Comparison of ENCODE assay signal across 8 mouse cellular contexts in genomic region chr3:116333229-116333628, GRCm38 (mm10).
DNase-seq lines count a peak whose midpoint lies in the region; ATAC-seq and TF ChIP-seq lines count a peak whose summit lies in the region.

No protein-coding gene starts in this region.

- peaks cover 3% of the 10 kb centered on the region; the same call in 1 of the 2 replicates for H3K36me3 ChIP-seq in liver, embryonic 12.5 days

- no peak for TF ChIP-seq POLR2A in embryonic fibroblast, embryonic 13.5 days (IDR thresholded peaks at IDR 0.05; ENCODE audit: low read depth, low read length)

- no peaks in the 10 kb centered on the region for H3K4me1 ChIP-seq in liver, embryonic 12.5 days
- H3K4me1 ChIP-seq in embryonic fibroblast, embryonic 13.5 days (ENCODE audit: control insufficient read depth, insufficient read depth, low read length) = no peaks in the 10 kb centered on the region

- no peak overlapping the region for H3K4me2 ChIP-seq in liver, embryonic 12.5 days

- no peak for ATAC-seq in liver, embryonic 12.5 days

- peak; percentile 26 to 37 for DNase-seq in cerebellum, postnatal 36 days
- DNase-seq in cerebellum, adult 9-11 months = no peak
- peak; percentile 69 for DNase-seq in liver
- DNase-seq in NIH3T3 (ENCODE audit: low read depth) = peak; percentile 84
- DNase-seq in retina, embryonic 14.5 days (ENCODE audit: low spot score) = peak; percentile 73
- no peak for DNase-seq in layer of hippocampus, adult 18-20 months (ENCODE audit: low spot score in 2 of 2)

- H3K9ac ChIP-seq in liver, embryonic 12.5 days = no peak overlapping the region

- 9% methylated on average over 7 of the region's 7 CpGs for WGBS in liver, embryonic 12.5 days (ENCODE audit: insufficient replicate concordance)

- H3K4me3 ChIP-seq in liver, embryonic 12.5 days = no peak overlapping the region
- no peak overlapping the region for H3K4me3 ChIP-seq in embryonic fibroblast, embryonic 13.5 days (ENCODE audit: insufficient read depth, low read length)

- peak; percentile 62; the same call in 1 of the 2 replicates for TF ChIP-seq CTCF in embryonic fibroblast, embryonic 13.5 days (IDR thresholded peaks at IDR 0.05; ENCODE audit: borderline replicate concordance, insufficient read depth, low read length)

- no peaks in the 10 kb centered on the region for H3K9me3 ChIP-seq in liver, embryonic 12.5 days (replicated peaks)

- no peaks in the 10 kb centered on the region for H3K27me3 ChIP-seq in liver, embryonic 12.5 days (replicated peaks)

- H3K27ac ChIP-seq in liver, embryonic 12.5 days = no peak overlapping the region
- H3K27ac ChIP-seq in embryonic fibroblast, embryonic 13.5 days (ENCODE audit: insufficient read depth, low read length) = no peak overlapping the region

Comparison
In these comparisons a context has a peak if more than half of its experiments do, and no peak if none do; other contexts are left out.
1. DNase-seq: peak in cerebellum, postnatal 36 days (2 of 2), liver (single experiment), NIH3T3 (single experiment) and retina, embryonic 14.5 days (single experiment); none in cerebellum, adult 9-11 months (single experiment) and layer of hippocampus, adult 18-20 months (0 of 2).